Mouse (Mus musculus): ENCODE results near the gene Rfx2. TPM values are rescaled to one million over a fixed set of nuclear protein-coding genes. Genes with fewer than 3 reads are reported as not detected.

Rfx2 gene
- total RNA-seq, 2 experiments from 2014 or later: 3.8 to 4.4 TPM

Other genes with a start within 250 kb of the Rfx2 start
- 100 to 1,000 TPM in 1 of 2 experiments, 10 to 100 TPM in 1; 87.9 to 144 TPM for gene Safb2, start 246.4 kb downstream of the Rfx2 start, total RNA-seq (2021)
- 100 to 1,000 TPM; 148 to 163 TPM for gene Safb, start 246.2 kb downstream of the Rfx2 start, total RNA-seq (2021)
- gene 2410015M20Rik, start 221.2 kb downstream of the Rfx2 start, total RNA-seq (2021): 100 to 1,000 TPM; 138 to 163 TPM
- 100 to 1,000 TPM; 341 to 404 TPM for gene Rpl36, start 217.6 kb downstream of the Rfx2 start, total RNA-seq (2021)
- 10 to 100 TPM; 62.1 to 62.5 TPM for gene Lonp1, start 204.1 kb downstream of the Rfx2 start, total RNA-seq (2021)
- under 1 TPM; 0.44 to 0.85 TPM for gene Catsperd, start 202.9 kb downstream of the Rfx2 start, total RNA-seq (2021)
- gene Ranbp3, start 157.7 kb downstream of the Rfx2 start, total RNA-seq (2021): 10 to 100 TPM; 85.2 to 91.0 TPM
- 100 to 1,000 TPM; 242 to 258 TPM for gene Ndufa11, start 113.2 kb downstream of the Rfx2 start, total RNA-seq (2021)
- gene Vmac, start 113.0 kb downstream of the Rfx2 start, total RNA-seq (2021): 10 to 100 TPM; 11.5 to 14.4 TPM
- 1 to 10 TPM; 2.7 to 3.6 TPM for gene Nrtn, start 73.5 kb downstream of the Rfx2 start, total RNA-seq (2021)
- 10 to 100 TPM; 61.1 to 73.0 TPM for gene Dus3l, start 66.3 kb downstream of the Rfx2 start, total RNA-seq (2021)
- gene Prr22, start 60.8 kb downstream of the Rfx2 start, total RNA-seq (2021): 1 to 10 TPM in 1 of 2 experiments, under 1 TPM in 1; 0.89 to 1.6 TPM
- gene Acsbg2, start 43.4 kb upstream of the Rfx2 start, total RNA-seq (2021): not detected
- under 1 TPM; 0.10 to 0.14 TPM for gene 1700061G19Rik, start 44.5 kb upstream of the Rfx2 start, total RNA-seq (2021)
- 10 to 100 TPM; 66.7 to 79.9 TPM for gene Mllt1, start 104.4 kb upstream of the Rfx2 start, total RNA-seq (2021)
- not detected for gene Acer1, start 151.1 kb upstream of the Rfx2 start, total RNA-seq (2021)
- gene Clpp, start 159.3 kb upstream of the Rfx2 start, total RNA-seq (2021): 10 to 100 TPM; 57.8 to 68.3 TPM
- gene Alkbh7, start 166.3 kb upstream of the Rfx2 start, total RNA-seq (2021): 10 to 100 TPM; 22.8 to 24.1 TPM
- gene Pspn, start 169.0 kb upstream of the Rfx2 start, total RNA-seq (2021): not detected
- 10 to 100 TPM; 59.7 to 60.1 TPM for gene Gtf2f1, start 180.3 kb upstream of the Rfx2 start, total RNA-seq (2021)
- gene Gm17949, start 180.5 kb upstream of the Rfx2 start, total RNA-seq (2021): not detected
- 100 to 1,000 TPM; 113 to 117 TPM for gene Khsrp, start 200.5 kb upstream of the Rfx2 start, total RNA-seq (2021)
- gene Slc25a41, start 210.6 kb upstream of the Rfx2 start, total RNA-seq (2021): under 1 TPM in 1 of 2 experiments, not detected in 1; 0.22 TPM
- under 1 TPM in 1 of 2 experiments, not detected in 1; 0.99 TPM for gene Crb3, start 228.1 kb upstream of the Rfx2 start, total RNA-seq (2021)
- gene Slc25a23, start 228.8 kb upstream of the Rfx2 start, total RNA-seq (2021): 100 to 1,000 TPM; 351 to 373 TPM
- 1 to 10 TPM in 1 of 2 experiments, under 1 TPM in 1; 0.47 to 2.0 TPM for gene Dennd1c, start 247.5 kb upstream of the Rfx2 start, total RNA-seq (2021)